Comparison of ENCODE assay signal across 9 mouse cellular contexts in the genomic region with DNA sequence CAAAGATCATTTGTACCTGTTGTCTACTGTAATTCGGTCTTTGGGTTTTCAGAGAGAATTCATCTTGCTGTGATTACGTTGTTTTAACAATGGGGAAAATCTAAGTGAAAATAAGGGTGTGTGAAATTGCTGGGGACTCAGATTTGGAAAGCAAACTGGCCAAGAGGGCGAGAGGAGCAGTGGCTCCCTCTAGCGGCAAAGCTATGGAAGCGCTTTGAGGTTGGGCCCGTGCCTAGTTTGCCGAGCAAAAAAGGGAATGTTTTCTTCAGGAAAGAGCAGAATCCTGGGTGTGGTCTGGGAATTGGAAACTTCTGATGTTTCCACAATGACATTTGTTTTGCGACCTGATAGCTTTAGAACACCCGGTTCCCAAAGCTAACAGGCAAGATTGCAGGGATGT.
DNase-seq lines count a peak whose midpoint lies in the region; ATAC-seq and TF ChIP-seq lines count a peak whose summit lies in the region.
"Had no signal": no experiment of that assay in that cellular context is flagged by ENCODE, and none has a peak within 500 bp of the region (broad histone marks: within the 10 kb centered on the region; RNA-seq: fewer than 3 reads in every experiment).

No protein-coding gene starts in this region.

- no peak for TF ChIP-seq EP300 in CH12.LX (IDR thresholded peaks at IDR 0.05; ENCODE audit: low read length)

- TF ChIP-seq POLR2A in CH12.LX (IDR thresholded peaks at IDR 0.05; ENCODE audit: low read depth, low read length), result no peak

- H3K9ac ChIP-seq in kidney, embryonic 15.5 days, result no peak overlapping the region
- no peak overlapping the region for H3K9ac ChIP-seq in CH12.LX (ENCODE audit: insufficient read depth, low read depth)
- H3K9ac ChIP-seq: liver, embryonic 15.5 days had no signal

- no peaks in the 10 kb centered on the region for H3K36me3 ChIP-seq in kidney, embryonic 15.5 days
- no peaks in the 10 kb centered on the region for H3K36me3 ChIP-seq in CH12.LX (replicated peaks in 1 of 2; ENCODE audit: control insufficient read depth in 1 of 2, insufficient read depth in 1 of 2, low read length in 1 of 2)
- H3K36me3 ChIP-seq: liver, embryonic 15.5 days had no signal

- H3K27ac ChIP-seq in kidney, embryonic 15.5 days, result no peak overlapping the region
- no peak overlapping the region for H3K27ac ChIP-seq in CH12.LX (ENCODE audit: insufficient read depth, low read depth)
- H3K27ac ChIP-seq in layer of hippocampus, adult 2 months, result no peak overlapping the region
- H3K27ac ChIP-seq: liver, embryonic 15.5 days had no signal

- ATAC-seq in kidney, embryonic 15.5 days (replicated peaks; ENCODE audit: low FRiP score), result no peak
- ATAC-seq in megakaryocyte-erythroid progenitor cell, adult 5-6 weeks (replicated peaks; ENCODE audit: low FRiP score, low TSS enrichment, poor library complexity, severe bottlenecking), result peak; percentile 74; the same call in 1 of the 2 replicates

- dilution Hi-C loops in CH12.LX (cut with MboI; ENCODE audit: extremely low pct_ligation_motif_present, extremely low pct_unique_long_range_greater_than_20kb, low sequenced_read_pairs), result no loop called here

- no peak overlapping the region for H3K4me3 ChIP-seq in kidney, embryonic 15.5 days (replicated peaks)
- no peak overlapping the region for H3K4me3 ChIP-seq in CH12.LX (replicated peaks in 1 of 3; ENCODE audit: low read depth in 2 of 3, low read length in 2 of 3, poor library complexity in 1 of 3)
- no peak overlapping the region for H3K4me3 ChIP-seq in layer of hippocampus, adult 2 months
- H3K4me3 ChIP-seq: liver, embryonic 15.5 days had no signal

- no peaks in the 10 kb centered on the region for H3K4me1 ChIP-seq in kidney, embryonic 15.5 days
- H3K4me1 ChIP-seq in CH12.LX (ENCODE audit: control insufficient read depth in 1 of 2, insufficient read depth in 2 of 2), result no peaks in the 10 kb centered on the region

- DNase-seq in kidney, adult 18-20 months, result peak; percentile 38
- peak; percentile 36 for DNase-seq in CH12.LX (ENCODE audit: extremely low read depth)
- DNase-seq in brain, adult 2 months (ENCODE audit: low read depth, low spot score), result peak; percentile 53
- peak; percentile 35 for DNase-seq in forelimb bud, embryonic 11.5 days (ENCODE audit: low read depth, low spot score)
- DNase-seq in layer of hippocampus, adult 2 months (ENCODE audit: low spot score in 2 of 2), result peak in 1 of 2 experiments; percentile 40
- DNase-seq in thymus, postnatal 4 days, result peak; percentile 69

- peak; percentile 79 to 91 for TF ChIP-seq CTCF in CH12.LX (conservative IDR thresholded peaks at IDR 0.05 in 1 of 2, IDR thresholded peaks at IDR 0.05 in 1 of 2; ENCODE audit: low read depth in 2 of 2, low read length in 2 of 2)
- TF ChIP-seq CTCF in layer of hippocampus, adult 2 months (conservative IDR thresholded peaks at IDR 0.05), result peak; percentile 96

- 20% methylated on average over 9 of the region's 9 CpGs for WGBS in kidney, embryonic 15.5 days

- peak; percentile 58 for TF ChIP-seq RAD21 in CH12.LX (IDR thresholded peaks at IDR 0.05; ENCODE audit: low read depth, low read length)

- no peaks in the 10 kb centered on the region for H3K27me3 ChIP-seq in kidney, embryonic 15.5 days
- no peaks in the 10 kb centered on the region for H3K27me3 ChIP-seq in CH12.LX (replicated peaks)
- H3K27me3 ChIP-seq: liver, embryonic 15.5 days had no signal

- no peaks in the 10 kb centered on the region for H3K9me3 ChIP-seq in kidney, embryonic 15.5 days (replicated peaks)
- H3K9me3 ChIP-seq in CH12.LX (replicated peaks; ENCODE audit: low read length), result no peaks in the 10 kb centered on the region
- H3K9me3 ChIP-seq: liver, embryonic 15.5 days had no signal

- H3K4me2 ChIP-seq in kidney, embryonic 15.5 days, result no peak overlapping the region
- no peak overlapping the region for H3K4me2 ChIP-seq in CH12.LX (ENCODE audit: insufficient read depth, low read depth, poor library complexity, severe bottlenecking)
- H3K4me2 ChIP-seq: liver, embryonic 15.5 days had no signal

- H3K79me2 ChIP-seq in CH12.LX (replicated peaks; ENCODE audit: control insufficient read depth, extremely low read depth, insufficient read depth, poor library complexity, severe bottlenecking), result no peaks in the 10 kb centered on the region

- in situ Hi-C loops in CH12.LX (cut with MboI; ENCODE audit: low pct_ligation_motif_present, low pct_unique_long_range_greater_than_20kb, low sequenced_read_pairs), result no loop called here

TF ChIP-seq in CH12.LX, 34 proteins besides CTCF, POLR2A, EP300 and RAD21:
- TF ChIP-seq MAZ (IDR thresholded peaks at IDR 0.05; ENCODE audit: low read depth, low read length), result no peak
- no peak for TF ChIP-seq KAT2A (IDR thresholded peaks at IDR 0.05; ENCODE audit: insufficient replicate concordance, low read length)
- TF ChIP-seq SMC3 (IDR thresholded peaks at IDR 0.05; ENCODE audit: low read depth, low read length), result peak; percentile 68
- TF ChIP-seq TCF12 (IDR thresholded peaks at IDR 0.05; ENCODE audit: low read depth, low read length), result no peak
- TF ChIP-seq JUND (conservative IDR thresholded peaks at IDR 0.05; ENCODE audit: low read depth, low read length), result no peak
- TF ChIP-seq NRF1 (IDR thresholded peaks at IDR 0.05; ENCODE audit: low read depth, low read length), result no peak
- peak; percentile 43 for TF ChIP-seq BHLHE40 (IDR thresholded peaks at IDR 0.05; ENCODE audit: low read depth, low read length)
- no peak for TF ChIP-seq USF2 (conservative IDR thresholded peaks at IDR 0.05; ENCODE audit: low read depth, low read length)
